Mouse (Mus musculus) right cerebral cortex, postnatal 10 days (tissue): ENCODE measurements around the gene Fam168a.

Experiments used
- DNase-seq, 2 experiments: peaks; one replicate each; pipeline ENCODE4 v3.0.0; 2021; ENCODE audit warnings: low spot score in 2 of 2

Gene Fam168a

DNA sequence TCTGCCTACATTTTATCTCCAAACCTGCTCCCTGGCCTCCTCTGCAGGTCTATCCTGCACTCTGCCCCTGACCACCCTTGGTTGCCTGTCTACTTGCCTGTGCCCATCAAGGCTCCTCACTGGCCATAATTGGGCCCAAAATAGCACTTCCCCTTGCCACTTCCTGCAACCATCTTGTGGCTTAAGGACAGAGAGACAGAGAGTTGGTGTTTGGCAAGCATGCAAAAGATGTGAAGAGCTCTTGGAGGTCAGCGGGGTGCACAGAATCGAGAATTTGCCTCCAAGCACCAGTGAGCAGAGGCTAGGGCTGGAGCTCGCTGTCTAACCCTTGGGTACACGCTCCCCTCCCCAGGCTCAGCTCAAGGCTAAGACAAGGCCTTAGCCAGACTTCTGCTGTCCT, 162.1 kb downstream of the Fam168a start:
- no peak for DNase-seq

- no peak for DNase-seq
Measured at GRCm38 (mm10) chr7:100869877-100870629, 163.6 kb downstream of the Fam168a start.

DNA sequence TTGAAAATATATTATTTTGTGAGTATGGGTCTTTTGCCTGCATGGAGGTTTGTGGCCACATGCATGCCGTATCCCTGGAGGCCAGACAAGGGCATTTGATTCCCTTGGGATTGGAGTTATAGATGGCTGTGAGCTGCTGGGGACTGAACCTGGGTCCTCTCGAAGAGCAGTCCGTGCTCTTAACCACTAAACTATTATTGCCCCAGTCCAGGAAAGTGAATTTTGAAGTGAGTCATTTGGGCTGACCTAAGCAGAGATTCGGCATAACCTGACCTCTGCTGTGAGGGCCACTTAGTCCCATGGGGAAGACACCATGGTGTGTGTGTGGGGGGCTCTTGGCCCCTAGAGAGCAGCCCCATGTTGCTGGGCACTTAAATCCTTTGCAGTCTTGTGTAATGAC, 164.9 kb downstream of the Fam168a start:
- DNase-seq = no peak

GRCm38 (mm10) chr7:100871892-100872291, 165.5 kb downstream of the Fam168a start:
- no peak for DNase-seq

DNA sequence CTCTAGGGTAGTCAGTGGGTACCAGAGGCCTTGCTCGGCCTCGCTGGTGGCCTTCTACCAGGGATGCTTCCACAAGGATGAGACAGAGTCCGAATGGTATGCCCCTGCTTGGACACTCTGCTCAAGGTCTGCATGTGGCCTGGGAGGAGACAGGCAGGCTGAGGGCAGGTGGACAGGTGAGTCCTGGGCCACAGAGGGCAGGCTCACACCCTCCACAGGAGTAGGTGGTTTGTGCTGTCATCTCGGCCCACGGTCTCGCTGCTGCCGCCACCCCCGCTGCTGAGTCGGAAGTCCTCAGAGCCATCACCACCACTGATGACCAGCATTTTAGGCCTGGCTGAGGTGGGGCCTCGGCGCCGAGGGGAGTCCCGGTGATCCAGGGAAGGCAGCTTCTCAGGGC, 166.8 kb downstream of the Fam168a start:
- no peak for DNase-seq

DNA sequence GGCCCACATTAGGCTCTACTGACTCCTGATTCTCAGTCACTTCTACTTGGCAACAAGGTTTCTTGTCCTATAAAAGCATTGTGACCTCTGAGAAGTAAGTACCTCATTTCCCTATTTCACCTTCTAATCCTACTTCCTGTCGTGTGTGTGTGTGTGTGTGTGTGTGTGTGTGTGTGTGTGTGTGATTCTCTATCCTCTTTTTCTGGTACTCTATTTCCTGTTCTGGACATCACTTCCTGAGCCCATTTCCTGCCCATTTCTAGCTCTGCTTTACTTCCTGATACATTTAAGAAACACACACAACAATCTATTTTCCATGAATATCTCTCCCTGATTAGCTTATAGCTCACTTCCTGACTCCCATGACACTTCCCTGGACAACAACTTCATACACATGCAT, 169.4 kb downstream of the Fam168a start:
- no peak for DNase-seq

DNA sequence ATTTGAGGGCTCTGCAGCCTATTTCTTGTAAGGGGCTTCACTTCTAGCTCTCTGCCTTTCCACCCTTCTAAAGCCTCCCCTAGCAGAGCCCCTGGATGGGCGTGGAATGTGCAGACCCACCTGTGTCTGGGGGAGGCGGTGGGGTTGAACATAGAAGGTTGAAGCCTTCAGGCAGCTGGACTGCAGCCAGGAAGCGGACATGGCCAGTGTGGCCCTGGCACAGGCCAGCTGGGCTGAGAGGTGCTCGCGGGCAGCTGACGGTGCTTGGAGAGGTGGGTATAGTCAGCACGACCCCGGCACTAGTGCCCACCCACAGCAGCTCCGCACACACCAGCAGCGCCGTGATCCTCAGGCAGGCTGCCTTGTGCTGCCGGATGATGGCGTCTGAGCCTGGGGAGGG, 169.9 kb downstream of the Fam168a start:
- no peak for DNase-seq

DNA sequence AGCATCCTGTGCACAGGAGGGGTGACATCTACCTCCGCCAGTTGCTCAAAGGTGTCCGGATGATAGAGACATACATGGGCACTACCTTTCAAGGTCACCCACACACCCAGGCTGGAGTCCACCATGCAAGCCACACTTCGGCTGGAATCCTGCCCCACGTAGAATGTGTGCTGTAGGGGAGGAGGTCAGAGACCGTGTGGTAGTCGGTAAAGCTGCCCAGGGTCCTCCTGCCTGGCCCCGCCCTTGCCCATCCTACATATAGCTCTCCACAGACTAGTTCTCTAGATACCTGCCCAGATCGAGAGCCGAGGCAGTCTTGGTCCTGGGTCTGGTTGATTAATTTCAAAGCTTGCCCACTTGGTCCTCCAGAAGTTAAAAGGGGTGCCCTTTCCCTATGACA, 170.3 kb downstream of the Fam168a start:
- no peak for DNase-seq

DNA sequence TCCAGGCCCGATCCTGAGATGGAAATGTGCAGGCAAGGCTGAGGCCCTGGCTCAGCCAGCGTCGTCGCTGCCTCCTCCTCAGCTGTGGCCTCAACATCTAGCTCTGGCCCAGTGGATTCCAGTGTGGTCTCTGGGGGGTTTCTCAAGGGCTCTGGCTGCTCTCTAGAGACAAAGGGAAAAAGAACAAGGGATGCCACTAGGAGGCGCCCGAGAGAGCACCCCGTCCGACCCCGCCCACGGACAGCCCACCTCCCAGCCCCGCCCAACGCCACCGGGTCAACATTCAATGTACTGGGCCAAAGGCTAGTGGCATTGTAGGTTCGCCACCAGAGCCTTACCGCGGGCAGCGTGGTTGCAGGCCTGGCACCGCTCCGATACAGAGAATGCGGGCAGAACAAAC, 173.2 kb downstream of the Fam168a start:
- peak; percentile 70 to 75 for DNase-seq

- no peak for DNase-seq
Measured at GRCm38 (mm10) chr7:100881531-100881930, 175.1 kb downstream of the Fam168a start.

DNA sequence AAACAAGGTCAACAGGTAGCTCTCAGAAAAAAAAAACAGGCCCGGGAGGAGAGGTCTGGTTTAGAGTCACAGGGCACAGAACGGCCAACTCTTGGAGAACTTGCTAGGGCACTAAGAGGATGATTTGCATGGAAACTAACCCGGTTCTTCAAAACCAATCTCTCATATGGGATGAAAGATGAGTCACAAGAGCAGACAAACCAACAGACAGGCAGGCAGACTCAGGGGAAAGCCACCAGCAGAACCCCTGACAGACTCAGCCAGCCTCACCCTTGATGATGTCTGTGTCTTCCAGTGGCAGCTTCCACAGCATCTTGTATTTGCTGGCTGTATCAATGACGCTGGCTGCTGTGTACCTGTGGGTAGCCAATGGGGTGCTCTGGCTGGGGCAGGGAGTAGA, 175.5 kb downstream of the Fam168a start:
- no peak for DNase-seq

GRCm38 (mm10) chr7:100884460-100884859, 178.0 kb downstream of the Fam168a start:
- no peak for DNase-seq

DNA sequence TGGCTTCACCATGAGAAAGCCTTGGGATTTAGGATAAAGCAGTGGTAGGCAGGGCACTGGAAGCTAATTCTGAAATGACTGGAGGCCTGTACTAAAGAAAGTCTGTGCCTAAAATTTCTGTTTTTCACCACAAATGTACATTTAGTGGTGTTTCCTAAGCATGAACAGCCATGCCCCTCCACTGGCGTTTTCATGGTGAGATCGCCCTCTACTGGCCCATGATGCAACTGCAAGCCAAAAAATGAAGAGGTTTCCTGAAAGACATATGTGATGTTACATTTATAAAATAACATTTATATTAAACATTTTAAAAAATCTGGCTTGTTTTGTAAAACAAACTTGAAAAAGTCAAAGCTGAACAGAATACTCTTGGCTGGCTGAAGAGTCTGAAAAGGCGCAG, 180.1 kb downstream of the Fam168a start:
- peak in 1 of 2 experiments; percentile 79 for DNase-seq
